Mouse (Mus musculus) embryonic facial prominence, embryonic 13.5 days (tissue): ENCODE measurements around the gene Gm33543. TPM values are rescaled to one million over a fixed set of nuclear protein-coding genes. Genes with fewer than 3 reads are reported as not detected.

Source experiments
- ATAC-seq: fragments of 200-750 bp; cut with Nextera tagmentation; 2 replicates; pipeline ENCODE4 v1.8.0; 2017; ENCODE audit warnings: low read depth; ENCODE audit not compliant: insufficient number of reproducible peaks, insufficient read depth, low FRiP score, low TSS enrichment
- H3K27ac ChIP-seq: fragments of 300-500 bp; sonication (generic); 2 replicates; pipeline ENCODE4 v1.5.1; 2015; ENCODE audit warnings: moderate library complexity, mild to moderate bottlenecking, inconsistent platforms
- H3K27me3 ChIP-seq: fragments of 300-500 bp; sonication (generic); 2 replicates; pipeline ENCODE4 v1.6.1; 2015; ENCODE audit warnings: mild to moderate bottlenecking, inconsistent platforms
- H3K36me3 ChIP-seq: fragments of 300-500 bp; sonication (generic); 2 replicates; pipeline ENCODE4 v1.6.1; 2015; ENCODE audit warnings: mild to moderate bottlenecking, inconsistent platforms
- H3K4me1 ChIP-seq: fragments of 300-500 bp; sonication (generic); 2 replicates; pipeline ENCODE4 v1.6.1; 2015; ENCODE audit warnings: inconsistent platforms
- H3K4me2 ChIP-seq: fragments of 300-500 bp; sonication (generic); 2 replicates; pipeline ENCODE4 v1.6.1; 2015; ENCODE audit warnings: moderate library complexity, mild to moderate bottlenecking, inconsistent platforms
- H3K4me3 ChIP-seq: fragments of 300-500 bp; sonication (generic); 2 replicates; pipeline ENCODE4 v1.5.1; 2015; ENCODE audit warnings: mild to moderate bottlenecking, inconsistent platforms
- H3K9ac ChIP-seq: fragments of 300-500 bp; sonication (generic); 2 replicates; pipeline ENCODE4 v1.6.1; 2015; ENCODE audit warnings: mild to moderate bottlenecking, inconsistent platforms
- H3K9me3 ChIP-seq: fragments of 300-500 bp; sonication (generic); 2 replicates; pipeline ENCODE4 v1.6.1; 2016; ENCODE audit warnings: inconsistent platforms
- WGBS: fragments of 180-500 bp; shearing (Covaris S2); methylation state at CpG from one replicate; pipeline ENCODE4 v1.1.7; 2015; ENCODE audit warnings: mixed read lengths; 5-methylcytosine and 5-hydroxymethylcytosine counted together
- polyA plus RNA-seq: library from polyadenylated mRNA; unstranded; fragments of >200 nt; fragmentation: Nextera tagmentation; extraction: Ambion mirVana; gene quantifications from 2 replicates; pipeline ENCODE4 v1.2.1, GENCODE M21; 2015

Gene Gm33543
- polyA plus RNA-seq, 1 experiment from 2014 or later: not detected

GRCm38 (mm10) chr10:95862664-95863063, 19.9 kb upstream of the Gm33543 start:
- Histone ChIP-seq H3K4me2 (no peak overlapping the region), H3K27me3 (no peaks in the 10 kb centered on the region), H3K9ac (no peak overlapping the region), H3K36me3 (no peaks in the 10 kb centered on the region), H3K9me3 (no peaks in the 10 kb centered on the region), H3K4me3 (no peak overlapping the region), H3K4me1 (peaks cover 5% of the 10 kb centered on the region), H3K27ac (no peak overlapping the region)
- ATAC-seq: no peak
- WGBS: 71% methylated on average over 3 of the region's 3 CpGs

DNA sequence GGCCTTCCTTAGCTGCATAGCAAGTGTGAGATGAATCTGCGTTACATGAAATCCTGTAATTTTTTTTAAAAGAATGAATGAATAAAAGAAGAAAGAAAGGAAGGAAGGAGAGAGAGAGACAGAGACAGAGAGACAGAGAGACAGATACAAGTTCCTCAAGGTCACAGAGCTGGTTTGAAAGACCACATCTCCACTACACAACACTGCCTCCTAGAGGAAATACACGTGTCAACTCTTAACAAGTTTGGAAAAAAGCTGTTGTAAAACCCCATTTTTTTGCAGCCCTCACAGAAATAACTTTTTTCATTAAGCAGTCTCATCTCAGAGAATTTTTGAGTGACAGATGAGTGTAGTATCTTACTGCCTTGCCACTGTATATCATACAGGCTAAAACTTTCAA, 15.4 kb upstream of the Gm33543 start:
- no peak overlapping the region for H3K27ac ChIP-seq
- H3K36me3 ChIP-seq: no peaks in the 10 kb centered on the region
- WGBS: 33% methylated on average over 2 of the region's 2 CpGs
- H3K4me2 ChIP-seq: no peak overlapping the region
- no peak overlapping the region for H3K9ac ChIP-seq
- ATAC-seq: no peak
- H3K4me1 ChIP-seq: no peaks in the 10 kb centered on the region
- H3K27me3 ChIP-seq: no peaks in the 10 kb centered on the region
- H3K4me3 ChIP-seq: no peak overlapping the region
- no peaks in the 10 kb centered on the region for H3K9me3 ChIP-seq

DNA sequence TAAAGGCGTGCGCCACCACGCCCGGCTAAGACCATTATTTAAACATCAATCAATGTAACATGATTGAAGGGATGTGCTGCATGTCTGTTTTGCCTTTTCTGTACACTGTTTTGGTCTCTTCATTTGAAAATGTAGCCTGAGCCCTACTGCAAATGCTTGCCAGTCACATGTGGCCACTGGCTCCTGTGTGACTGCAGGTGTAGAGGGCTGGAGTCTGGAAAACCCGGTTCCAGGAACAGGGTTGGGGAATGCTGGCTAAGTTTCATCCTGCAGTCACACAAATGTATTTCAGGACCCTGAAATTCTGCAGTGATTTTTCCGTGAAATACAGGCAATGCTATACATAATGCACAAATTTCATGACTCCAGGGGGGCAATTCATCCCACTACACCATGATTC, 12.7 kb upstream of the Gm33543 start:
- Histone ChIP-seq H3K9ac (no peak overlapping the region), H3K4me2 (no peak overlapping the region), H3K9me3 (no peaks in the 10 kb centered on the region), H3K4me3 (no peak overlapping the region), H3K27ac (no peak overlapping the region), H3K36me3 (no peaks in the 10 kb centered on the region), H3K4me1 (no peaks in the 10 kb centered on the region), H3K27me3 (no peaks in the 10 kb centered on the region)
- no peak for ATAC-seq
- 93% methylated on average over 6 of the region's 6 CpGs for WGBS

DNA sequence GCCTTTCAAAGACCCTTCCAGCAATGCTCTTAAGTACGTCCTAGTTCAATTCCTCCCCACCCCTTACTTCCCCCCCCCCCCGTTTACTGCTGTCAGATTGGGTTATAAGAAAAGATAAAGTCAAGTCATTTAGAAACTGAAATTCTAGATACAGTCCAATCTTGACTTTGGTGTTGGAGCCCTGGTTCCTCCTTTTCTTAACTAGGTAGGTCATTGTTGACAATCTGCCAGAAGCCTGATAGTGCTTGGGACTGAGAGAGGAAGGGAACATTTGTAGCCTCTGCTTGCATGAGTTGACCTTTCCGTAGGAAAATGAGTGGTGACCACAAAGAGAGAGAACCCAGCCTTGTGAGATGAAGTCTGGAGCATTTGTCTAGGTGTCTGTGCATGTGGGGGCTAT, 7.8 kb upstream of the Gm33543 start:
- no peaks in the 10 kb centered on the region for H3K36me3 ChIP-seq
- no peak overlapping the region for H3K27ac ChIP-seq
- no peak for ATAC-seq
- no peak overlapping the region for H3K9ac ChIP-seq
- H3K4me2 ChIP-seq: no peak overlapping the region
- H3K4me3 ChIP-seq: no peak overlapping the region
- no peaks in the 10 kb centered on the region for H3K9me3 ChIP-seq
- no peaks in the 10 kb centered on the region for H3K27me3 ChIP-seq
- no peaks in the 10 kb centered on the region for H3K4me1 ChIP-seq
- WGBS: 80% methylated on average over 3 of the region's 3 CpGs

GRCm38 (mm10) chr10:95846739-95847138, 4.0 kb upstream of the Gm33543 start:
- 84% methylated on average over 3 of the region's 3 CpGs for WGBS

DNA sequence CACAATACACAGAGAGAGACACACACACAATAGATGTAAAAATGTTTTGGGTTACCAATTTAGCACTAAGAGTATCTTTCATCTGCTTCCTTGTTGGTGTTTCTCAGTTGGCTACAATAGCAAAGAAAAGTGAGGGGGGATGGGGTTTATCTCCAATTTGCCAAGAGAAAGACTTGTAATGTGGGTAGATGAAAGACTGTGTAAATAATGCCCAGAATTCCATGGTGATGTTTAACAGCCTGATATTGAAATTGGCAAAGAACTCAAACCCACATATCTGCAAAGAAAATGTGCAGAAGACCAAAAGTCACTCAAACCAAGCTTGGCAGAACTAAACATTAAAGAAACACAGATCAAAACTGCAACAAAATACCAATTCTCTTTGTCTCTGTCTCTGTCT, 3.6 kb upstream of the Gm33543 start:
- Histone ChIP-seq H3K27ac (no peak overlapping the region), H3K36me3 (no peaks in the 10 kb centered on the region), H3K4me1 (no peaks in the 10 kb centered on the region), H3K27me3 (no peaks in the 10 kb centered on the region), H3K9ac (no peak overlapping the region), H3K9me3 (no peaks in the 10 kb centered on the region), H3K4me2 (no peak overlapping the region), H3K4me3 (no peak overlapping the region)
- ATAC-seq: no peak

More at GRCm38 (mm10) chr10:95846739-95847138, 4.0 kb upstream of the Gm33543 start:
- Histone ChIP-seq H3K36me3 (no peaks in the 10 kb centered on the region), H3K4me2 (no peak overlapping the region), H3K4me3 (no peak overlapping the region), H3K9me3 (no peaks in the 10 kb centered on the region), H3K27me3 (no peaks in the 10 kb centered on the region), H3K27ac (no peak overlapping the region), H3K9ac (no peak overlapping the region), H3K4me1 (no peaks in the 10 kb centered on the region)
- ATAC-seq: no peak

- Histone ChIP-seq H3K9me3 (no peaks in the 10 kb centered on the region), H3K4me2 (no peak overlapping the region), H3K4me1 (no peaks in the 10 kb centered on the region), H3K27me3 (no peaks in the 10 kb centered on the region), H3K27ac (no peak overlapping the region), H3K36me3 (no peaks in the 10 kb centered on the region), H3K4me3 (no peak overlapping the region), H3K9ac (no peak overlapping the region)
- no peak for ATAC-seq
- WGBS: 88% methylated on average over 1 of the region's 1 CpGs
Observed at GRCm38 (mm10) chr10:95843878-95844277, 1.1 kb upstream of the Gm33543 start.

DNA sequence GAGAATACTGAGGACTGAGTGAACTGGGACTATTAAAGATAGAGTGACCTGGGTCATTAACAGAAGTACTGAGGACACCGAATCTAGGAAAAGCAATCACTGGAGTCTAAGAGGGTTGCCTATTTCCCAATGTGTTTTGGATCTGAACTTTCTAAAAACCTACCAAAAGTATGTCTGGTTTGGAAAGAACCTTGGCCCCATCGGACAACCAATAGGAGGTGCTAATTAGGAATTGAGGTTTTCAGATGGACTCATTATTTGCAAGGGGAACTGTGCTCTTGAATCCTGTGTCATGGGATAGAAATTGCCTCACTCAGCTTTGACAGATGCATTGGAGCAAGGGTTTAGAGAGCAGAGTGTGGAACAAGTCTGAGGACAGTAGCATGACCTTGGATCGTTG, 1.5 kb downstream of the Gm33543 start:
- Histone ChIP-seq H3K36me3 (no peaks in the 10 kb centered on the region), H3K27me3 (no peaks in the 10 kb centered on the region), H3K9me3 (no peaks in the 10 kb centered on the region), H3K9ac (no peak overlapping the region), H3K4me2 (no peak overlapping the region), H3K4me3 (no peak overlapping the region), H3K27ac (no peak overlapping the region), H3K4me1 (peaks cover 6% of the 10 kb centered on the region; the same call in 1 of the 2 replicates)
- WGBS: 92% methylated on average over 3 of the region's 3 CpGs
- ATAC-seq: no peak

GRCm38 (mm10) chr10:95839803-95840202, 2.9 kb downstream of the Gm33543 start:
- no peak overlapping the region for H3K9ac ChIP-seq
- H3K27ac ChIP-seq: no peak overlapping the region
- no peaks in the 10 kb centered on the region for H3K27me3 ChIP-seq
- peaks cover 8% of the 10 kb centered on the region; the same call in 1 of the 2 replicates for H3K4me1 ChIP-seq
- H3K36me3 ChIP-seq: no peaks in the 10 kb centered on the region
- ATAC-seq: no peak
- WGBS: 53% methylated on average over 3 of the region's 3 CpGs
- H3K4me2 ChIP-seq: no peak overlapping the region
- no peak overlapping the region for H3K4me3 ChIP-seq
- no peaks in the 10 kb centered on the region for H3K9me3 ChIP-seq

- no peaks in the 10 kb centered on the region for H3K9me3 ChIP-seq
- no peak overlapping the region for H3K27ac ChIP-seq
- no peaks in the 10 kb centered on the region for H3K36me3 ChIP-seq
- peaks cover 8% of the 10 kb centered on the region; the same call in 1 of the 2 replicates for H3K4me1 ChIP-seq
- 92% methylated on average over 4 of the region's 4 CpGs for WGBS
- H3K27me3 ChIP-seq: no peaks in the 10 kb centered on the region
- H3K4me3 ChIP-seq: no peak overlapping the region
- H3K4me2 ChIP-seq: no peak overlapping the region
- no peak overlapping the region for H3K9ac ChIP-seq
- no peak for ATAC-seq
Observed at GRCm38 (mm10) chr10:95839036-95839435, 3.7 kb downstream of the Gm33543 start.

DNA sequence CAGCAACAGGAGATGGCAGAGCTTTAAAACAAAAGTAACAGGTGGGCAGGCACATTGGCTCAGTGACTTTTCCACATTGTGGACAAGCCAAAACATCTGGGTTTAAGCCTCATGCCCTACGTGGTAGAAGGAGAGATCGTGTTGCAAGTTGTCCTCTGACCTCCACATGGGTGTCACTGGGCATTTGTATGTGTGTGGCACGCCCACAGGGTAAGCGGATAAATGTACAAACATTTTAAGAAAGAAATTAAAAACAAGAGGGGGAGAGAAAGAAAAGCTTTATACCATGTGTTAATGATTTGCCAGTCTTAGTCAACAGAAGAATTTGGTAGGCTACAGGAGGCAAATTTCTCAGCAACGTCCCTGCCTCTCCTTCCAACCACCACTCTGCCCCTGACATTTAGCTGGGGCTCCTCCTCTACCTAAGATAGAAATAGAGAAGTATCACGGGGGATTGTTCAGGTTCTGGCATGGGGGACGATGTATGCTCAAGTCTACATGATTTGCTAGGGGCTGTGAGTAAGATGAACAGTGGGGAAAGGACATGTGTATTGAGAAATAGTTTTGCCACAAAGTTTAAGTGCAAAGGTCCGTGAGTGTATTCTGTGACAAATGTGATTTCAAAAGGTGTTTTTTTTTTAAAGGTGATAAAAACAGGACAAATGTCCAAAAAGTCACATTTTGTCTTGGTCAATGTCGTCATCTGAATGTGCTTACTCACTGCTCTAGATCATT, 6.0 kb downstream of the Gm33543 start:
- no peaks in the 10 kb centered on the region for H3K36me3 ChIP-seq
- no peak overlapping the region for H3K9ac ChIP-seq
- H3K27ac ChIP-seq: no peak overlapping the region
- 52% methylated on average over 9 of the region's 9 CpGs for WGBS
- no peaks in the 10 kb centered on the region for H3K9me3 ChIP-seq
- H3K4me2 ChIP-seq: no peak overlapping the region
- no peaks in the 10 kb centered on the region for H3K27me3 ChIP-seq
- H3K4me3 ChIP-seq: no peak overlapping the region
- no peak for ATAC-seq
- H3K4me1 ChIP-seq: peaks cover 8% of the 10 kb centered on the region; the same call in 1 of the 2 replicates

- Histone ChIP-seq H3K4me2 (no peak overlapping the region), H3K4me1 (no peaks in the 10 kb centered on the region), H3K4me3 (no peak overlapping the region), H3K27me3 (no peaks in the 10 kb centered on the region), H3K36me3 (no peaks in the 10 kb centered on the region), H3K9ac (no peak overlapping the region), H3K27ac (no peak overlapping the region), H3K9me3 (no peaks in the 10 kb centered on the region)
- ATAC-seq: no peak
- WGBS: 73% methylated on average over 5 of the region's 5 CpGs
Observed at GRCm38 (mm10) chr10:95830891-95831290, 11.8 kb downstream of the Gm33543 start.
